Mouse (Mus musculus) neutrophil, adult 83 days (primary cell): Measurements from ENCODE around the gene Uchl5. TPM values are rescaled to one million over a fixed set of nuclear protein-coding genes. Genes with fewer than 3 reads are reported as not detected.

Experiments used
- total RNA-seq, 2 experiments: library from RNA; stranded (reverse); gene quantifications; one replicate each; pipeline ENCODE4 v1.2.4; 2023

Gene Uchl5
- 10 to 100 TPM; 27.9 to 32.6 TPM for total RNA-seq

GRCm38 (mm10) chr1:143776446-143777411 lies at the start of gene Uchl5, which contains the start of gene Trove2:
TSS of gene Uchl5 (plus strand) at chr1:143777272.
TSS of gene Trove2 (minus strand) at chr1:143777068.

Other genes with a start within 250 kb of the Uchl5 start
- gene B3galt2, start 136.6 kb upstream of the Uchl5 start, total RNA-seq, result not detected
- 10 to 100 TPM; 53.2 to 57.8 TPM for gene Cdc73, start 74.4 kb upstream of the Uchl5 start, total RNA-seq
- gene Glrx2, start 60.9 kb upstream of the Uchl5 start, total RNA-seq, result 10 to 100 TPM; 27.0 to 32.6 TPM
- gene Trove2, start 204 bp upstream of the Uchl5 start, total RNA-seq, result 1 to 10 TPM; 1.5 to 1.7 TPM
- 100 to 1,000 TPM; 621 to 717 TPM for gene Rgs2, start 226.9 kb downstream of the Uchl5 start, total RNA-seq